Mouse (Mus musculus) liver, adult (tissue): ENCODE measurements around the gene Grin2b.

ENCODE experiments used
- GATA4 ChIP-seq: IDR thresholded peaks from 2 replicates; pipeline ENCODE4 v1.6.1; 2014; ENCODE audit warnings: mild to moderate bottlenecking, low read length; ENCODE audit not compliant: insufficient replicate concordance

Gene Grin2b

DNA sequence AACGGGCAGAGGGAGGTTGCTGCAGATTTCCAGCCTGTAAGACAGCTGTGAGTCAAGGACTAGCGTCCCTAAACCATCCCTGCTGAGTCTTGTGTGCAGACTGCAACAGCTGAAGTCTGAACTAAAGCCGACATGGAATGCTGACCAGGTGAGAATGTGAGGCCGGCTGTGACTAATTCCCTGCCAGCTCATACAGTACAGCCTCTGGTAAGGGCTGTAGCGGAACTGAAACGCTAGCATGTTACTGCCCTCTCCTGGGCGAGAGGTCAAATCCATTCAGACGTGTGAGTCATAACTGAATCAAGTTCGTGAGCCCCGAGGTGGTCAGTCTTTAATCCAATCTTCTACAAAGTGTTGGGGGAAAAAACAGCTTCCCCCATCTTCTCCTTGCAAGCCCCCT is 42.9 kb downstream of the Grin2b start:
- TF ChIP-seq GATA4: no peak

DNA sequence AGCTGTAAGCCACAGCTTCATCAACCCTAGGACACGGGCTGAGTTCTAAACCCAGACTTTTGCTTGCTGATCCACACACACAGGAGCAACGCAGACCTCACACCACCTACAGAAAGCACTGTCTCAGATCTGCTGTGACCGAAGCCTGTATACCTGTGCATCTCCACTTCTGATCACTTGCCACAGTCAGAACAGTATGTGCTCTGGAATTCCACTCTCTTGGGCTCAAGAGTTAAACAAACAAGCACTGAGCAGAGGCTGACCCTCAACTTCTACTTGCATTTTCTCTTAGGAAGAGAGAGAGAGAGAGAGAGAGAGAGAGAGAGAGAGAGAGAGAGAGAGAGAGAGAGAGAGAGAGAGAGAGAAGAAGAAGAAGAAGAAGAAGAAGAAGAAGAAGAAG is 50.7 kb downstream of the Grin2b start:
- no peak for TF ChIP-seq GATA4

DNA sequence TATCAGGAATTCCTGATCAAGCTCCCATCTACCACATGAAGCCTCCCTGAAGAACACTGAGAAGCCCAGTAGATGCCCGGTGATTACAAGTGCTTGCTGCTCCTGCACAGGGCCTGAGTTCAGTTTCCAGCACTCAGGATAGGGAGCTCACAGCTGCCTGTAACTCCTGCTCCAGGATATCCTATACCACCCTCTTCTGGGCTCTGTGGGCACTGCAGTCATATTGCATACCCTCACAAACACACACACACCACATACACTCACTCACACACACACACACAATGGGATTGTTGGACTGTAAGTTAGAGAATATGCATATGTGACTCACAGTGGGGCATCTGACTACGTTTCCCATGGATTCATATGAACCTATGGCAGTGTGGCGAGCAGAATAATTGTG is 55.9 kb downstream of the Grin2b start:
- TF ChIP-seq GATA4: no peak

DNA sequence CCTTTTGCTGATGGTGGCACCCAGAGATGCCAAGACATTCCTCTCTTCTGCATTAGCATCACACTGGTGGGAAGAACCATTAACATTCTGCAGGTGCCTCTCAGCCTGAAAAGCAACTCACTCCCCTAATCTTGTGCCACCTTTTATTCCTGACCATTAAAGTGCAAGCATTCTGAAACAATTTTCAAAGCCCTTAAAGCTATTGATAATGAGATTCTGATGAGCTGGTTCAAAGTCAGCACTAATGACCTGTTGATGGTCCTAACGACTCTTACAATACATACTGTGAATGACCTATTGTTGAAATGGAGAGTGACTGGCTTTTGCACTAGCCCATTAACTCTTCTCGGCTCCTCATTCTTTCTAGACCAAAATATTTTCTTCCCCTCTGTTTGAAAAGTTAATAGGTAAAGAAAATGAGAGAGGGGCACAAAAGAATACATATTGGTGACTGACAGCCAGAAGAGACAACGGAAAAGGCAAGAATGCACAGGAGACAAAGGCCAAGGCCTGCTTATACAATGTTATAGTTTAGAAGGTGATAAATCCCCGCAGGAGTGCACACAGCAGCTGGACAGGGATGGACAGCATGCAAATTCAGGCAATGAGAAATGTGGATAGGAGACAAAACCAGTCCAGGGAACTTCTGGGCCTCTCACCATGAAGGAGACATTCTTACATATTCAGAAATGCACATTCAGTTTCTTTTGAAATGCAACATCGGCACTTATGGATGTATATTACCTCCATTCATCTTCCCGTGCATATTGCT is 59.5 kb downstream of the Grin2b start:
- no peak for TF ChIP-seq GATA4

DNA sequence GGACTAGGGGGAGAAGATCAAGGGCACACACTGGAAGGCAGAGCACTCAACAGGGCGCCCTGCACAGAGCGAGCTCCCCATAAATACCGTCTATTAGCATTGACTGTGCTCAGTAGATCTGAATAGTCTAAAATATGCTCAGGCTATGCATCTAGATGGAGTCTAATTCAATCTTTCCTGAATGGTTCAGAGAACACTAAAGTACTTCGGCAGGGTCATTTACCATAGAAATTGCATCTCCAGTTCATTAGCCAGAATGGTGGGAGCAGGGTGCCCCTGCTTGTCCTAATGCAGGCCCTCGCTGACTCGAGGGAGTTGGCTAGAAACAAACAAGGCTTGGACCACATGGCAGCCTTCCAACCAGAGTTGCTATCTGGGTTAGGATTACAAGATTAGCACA is 64.1 kb downstream of the Grin2b start:
- TF ChIP-seq GATA4: no peak

DNA sequence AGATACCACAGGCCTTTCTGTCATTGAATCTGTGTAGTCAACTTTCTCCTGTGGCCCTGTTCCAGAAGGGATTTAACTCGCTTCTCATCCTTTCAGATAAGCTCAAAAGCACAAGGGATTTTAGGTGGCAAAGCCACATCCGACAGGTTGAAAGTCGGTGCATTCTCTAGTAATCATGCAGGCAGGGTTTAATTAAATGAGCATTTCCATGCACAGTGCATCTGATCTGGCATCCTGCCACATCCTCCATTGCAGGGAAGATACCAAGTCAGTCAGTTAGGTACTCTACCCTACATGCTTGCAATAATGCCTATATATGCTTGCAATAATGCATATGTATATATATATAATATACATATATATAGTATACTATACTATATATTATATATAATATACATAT is 64.8 kb downstream of the Grin2b start:
- no peak for TF ChIP-seq GATA4

DNA sequence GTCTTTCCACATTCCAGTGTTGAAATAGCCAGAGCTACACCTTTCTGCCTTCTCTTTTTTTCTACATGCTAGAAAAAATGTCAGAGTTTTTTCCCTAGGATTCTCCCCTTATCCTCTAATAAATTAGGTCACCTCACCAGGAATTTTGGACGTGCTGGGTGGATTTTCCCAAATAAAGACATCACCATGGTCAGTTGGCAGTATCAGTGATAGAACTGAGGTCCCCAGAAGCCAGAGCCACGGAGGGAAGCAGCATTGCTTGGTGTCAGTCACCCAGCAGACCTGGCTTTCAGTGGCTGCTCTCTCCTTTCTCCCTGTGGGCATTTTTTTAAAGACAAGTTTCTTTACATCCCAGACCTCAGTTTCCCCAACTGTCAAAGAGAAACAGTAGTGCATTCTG is 68.1 kb downstream of the Grin2b start:
- TF ChIP-seq GATA4: no peak

DNA sequence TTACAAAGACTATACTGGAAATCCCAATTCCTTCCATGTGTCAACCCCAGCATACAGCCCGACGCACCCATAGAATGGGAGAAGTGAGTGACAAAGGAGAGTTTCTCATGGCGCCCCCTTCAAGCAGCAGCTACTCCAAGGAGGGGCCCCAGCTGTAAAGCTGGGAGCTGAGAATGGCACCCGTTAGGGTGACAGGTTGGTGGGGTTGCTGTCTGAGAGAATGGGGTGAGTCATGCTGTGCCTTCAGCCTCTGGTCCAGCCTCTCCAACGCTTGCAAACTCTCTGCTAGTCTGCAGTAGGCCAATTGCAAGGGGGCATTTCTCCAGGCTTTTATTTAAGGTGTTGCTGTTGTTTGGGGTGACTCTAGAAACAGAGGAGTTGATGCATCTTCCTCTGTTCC is 73.1 kb downstream of the Grin2b start:
- TF ChIP-seq GATA4: no peak

DNA sequence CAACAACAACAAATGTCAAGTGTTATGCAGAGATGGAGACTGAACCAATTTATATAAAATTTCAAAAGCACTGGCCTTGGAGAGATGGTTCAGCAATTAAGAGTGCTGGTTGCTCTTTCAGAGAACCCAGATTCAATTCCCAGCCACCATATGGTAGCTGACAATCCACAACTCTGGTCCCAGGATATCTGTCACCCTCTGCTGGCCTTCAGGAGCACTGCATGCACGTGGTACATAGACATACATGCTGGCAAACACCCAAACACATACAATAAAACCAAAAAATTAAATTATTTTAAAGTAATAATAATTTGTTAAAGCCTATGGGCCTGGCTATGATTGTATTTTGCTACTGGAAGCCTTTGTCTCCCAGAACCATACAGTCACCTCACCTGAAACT is 77.0 kb downstream of the Grin2b start:
- TF ChIP-seq GATA4: no peak

DNA sequence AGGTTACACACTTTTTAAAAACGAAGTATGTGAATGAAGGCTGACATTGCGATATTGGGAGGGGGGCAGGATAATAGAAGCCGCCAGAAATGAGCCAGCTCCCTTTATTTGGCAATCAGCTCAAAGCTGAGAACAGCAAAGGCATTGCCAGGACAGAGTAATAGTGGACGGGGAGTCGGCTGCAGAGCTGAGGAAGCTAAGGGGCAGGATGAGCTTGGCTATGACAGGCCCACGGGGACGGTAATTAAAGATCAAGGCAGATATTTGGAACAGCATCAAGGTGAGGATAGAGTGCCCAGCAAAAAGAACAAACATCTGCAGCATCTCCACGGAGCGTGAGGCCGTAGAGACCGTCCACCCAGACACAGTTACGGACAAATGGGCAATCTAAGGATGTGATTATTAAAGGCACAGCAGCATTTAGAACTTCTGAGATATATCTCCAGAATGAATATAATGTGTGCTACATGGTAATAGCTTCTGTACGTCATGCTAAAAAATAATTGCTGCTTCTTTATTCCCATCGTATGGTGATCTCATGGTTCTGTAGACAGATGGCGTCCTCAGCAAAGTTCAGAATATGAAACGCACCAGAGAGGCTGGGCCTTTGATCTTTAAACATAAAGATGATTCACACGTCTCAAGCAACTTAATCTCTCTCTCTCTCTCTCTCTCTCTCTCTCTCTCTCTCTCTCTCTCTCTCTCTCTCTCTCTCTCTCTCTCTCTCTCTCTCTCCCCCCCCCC is 93.1 kb downstream of the Grin2b start:
- no peak for TF ChIP-seq GATA4

DNA sequence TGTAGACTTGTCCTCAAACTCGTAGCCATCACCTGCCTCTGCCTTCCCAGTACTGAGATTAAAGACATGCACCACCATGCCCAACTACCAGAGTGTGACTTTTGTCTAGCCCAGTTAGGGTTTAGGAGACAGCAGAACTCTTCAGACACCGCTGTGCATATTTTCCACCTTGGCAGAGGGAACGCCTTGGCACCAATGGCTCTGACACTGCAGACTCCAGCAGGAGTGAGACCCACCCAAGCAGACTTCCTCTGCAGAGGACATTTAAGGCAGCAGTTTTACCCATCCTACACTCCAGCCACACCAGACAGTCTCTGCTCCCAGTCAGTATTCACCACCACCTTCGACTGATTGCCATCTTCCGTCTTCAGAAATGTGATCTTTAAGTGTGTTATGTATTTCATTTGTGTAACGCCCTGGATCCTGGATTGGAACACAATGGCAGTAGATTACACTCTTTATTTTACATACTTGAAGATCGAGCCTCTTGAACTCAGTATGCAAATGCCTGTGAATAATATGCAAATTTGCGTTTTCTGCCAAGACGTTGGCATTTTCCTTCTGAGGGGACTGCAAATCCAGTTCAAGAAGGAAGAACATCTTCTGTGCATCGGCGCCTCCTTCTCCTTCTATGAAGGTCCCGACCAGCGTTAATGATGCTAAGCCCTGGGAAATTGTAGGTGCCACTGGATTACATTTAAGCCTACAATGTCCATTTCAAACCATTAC is 100.8 kb downstream of the Grin2b start:
- TF ChIP-seq GATA4: no peak

DNA sequence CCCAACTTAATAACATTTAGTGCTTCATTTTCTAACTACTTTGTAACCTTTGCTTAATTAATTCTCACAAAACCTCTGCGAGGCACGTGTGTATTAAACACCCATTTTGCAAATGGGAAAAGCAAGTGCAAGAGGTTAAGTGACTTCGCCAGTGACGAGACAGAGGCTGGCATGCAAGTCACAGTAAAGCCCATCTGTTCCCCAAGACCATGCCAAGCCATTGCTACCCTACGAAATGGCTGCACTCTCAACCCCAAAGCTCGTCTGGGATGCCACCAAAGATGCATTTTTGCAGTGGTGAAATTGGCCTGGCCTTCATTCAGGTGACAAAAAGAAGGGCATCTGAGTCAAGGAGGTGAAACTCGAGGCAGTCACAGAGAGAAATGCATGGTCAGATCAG is 103.2 kb downstream of the Grin2b start:
- no peak for TF ChIP-seq GATA4

DNA sequence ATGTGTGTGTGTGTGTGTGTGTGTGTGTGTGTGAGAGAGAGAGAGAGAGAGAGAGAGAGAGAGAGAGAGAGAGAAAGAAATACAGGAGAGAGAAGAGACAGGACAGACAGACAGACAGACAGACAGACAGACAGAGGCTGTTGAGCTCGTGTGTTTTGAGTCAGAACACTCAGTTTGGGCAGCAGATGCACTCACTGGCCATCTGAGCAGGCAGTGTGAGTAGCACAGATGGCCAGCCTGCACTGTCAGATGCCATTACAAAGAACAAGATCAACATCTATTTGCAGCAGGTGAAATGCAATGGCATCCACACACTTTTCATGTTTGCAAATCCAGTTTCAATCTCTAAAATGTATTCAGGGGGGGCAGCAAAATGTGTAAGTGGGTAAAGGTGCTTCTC is 120.0 kb downstream of the Grin2b start:
- no peak for TF ChIP-seq GATA4

DNA sequence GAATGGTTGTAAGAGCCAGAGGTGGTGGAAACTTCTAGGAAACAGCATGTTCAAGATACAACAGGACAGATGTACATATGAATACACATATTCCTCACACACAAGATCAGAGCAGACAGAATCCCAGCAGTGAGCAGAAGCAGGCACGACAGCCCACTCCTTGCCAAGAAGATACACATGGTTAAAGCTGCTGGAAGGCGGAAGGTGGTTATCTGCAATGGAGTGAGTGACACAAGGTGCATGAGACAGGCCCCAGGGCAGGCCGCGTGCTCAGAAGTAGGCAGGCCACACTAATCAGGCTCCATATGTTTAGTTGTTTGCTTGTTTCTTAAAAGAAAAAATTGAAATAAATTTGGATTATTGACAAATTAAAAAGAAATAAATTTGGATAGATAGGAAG is 123.0 kb downstream of the Grin2b start:
- no peak for TF ChIP-seq GATA4

DNA sequence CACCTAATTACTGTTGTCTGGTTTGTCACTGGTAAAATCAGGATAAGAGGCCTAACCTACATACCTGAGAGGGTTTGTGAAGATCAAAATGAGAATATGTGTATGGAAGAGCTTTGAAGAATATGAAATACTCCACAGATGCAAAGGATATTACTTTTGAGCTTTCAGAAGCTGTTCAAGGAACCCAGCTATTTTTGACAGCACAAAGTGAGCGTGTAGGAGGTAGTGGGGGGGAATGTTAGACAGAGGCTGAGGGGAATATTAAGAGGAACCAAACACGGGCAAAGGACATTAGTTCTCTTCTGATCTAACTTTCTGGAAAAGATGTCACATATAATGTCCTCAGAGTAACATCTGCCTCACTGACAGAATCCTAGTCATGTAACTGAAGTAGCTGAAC is 125.2 kb downstream of the Grin2b start:
- no peak for TF ChIP-seq GATA4

DNA sequence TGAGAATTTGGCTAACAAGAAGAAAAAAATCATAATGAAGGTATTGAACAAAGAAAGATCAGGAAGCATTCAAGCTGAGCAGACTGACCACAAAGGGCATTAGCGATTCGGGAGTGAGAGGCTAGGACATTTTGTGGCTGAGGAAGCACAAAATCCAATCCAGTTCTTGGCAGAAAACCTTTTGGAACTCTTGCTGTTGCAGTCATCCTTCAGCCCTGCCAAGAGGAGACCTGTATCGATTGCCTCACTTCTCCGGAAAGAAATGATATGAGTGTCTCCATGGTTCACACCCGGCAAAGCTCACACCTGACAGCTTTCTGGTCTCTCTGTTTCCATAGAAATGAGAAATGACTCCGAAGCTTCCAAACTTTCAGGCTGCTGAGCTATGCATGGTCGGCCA is 127.2 kb downstream of the Grin2b start:
- no peak for TF ChIP-seq GATA4
